Mouse (Mus musculus): ENCODE results near the gene Pttg1.

- no peak for TF ChIP-seq GATA1 (IDR thresholded peaks at IDR 0.05; ENCODE audit: low read length)
- TF ChIP-seq TAL1 (IDR thresholded peaks at IDR 0.05; ENCODE audit: low read length): no peak
Measured at GRCm38 (mm10) chr11:43385055-43385649, 40.9 kb downstream of the Pttg1 start.

Measured in erythroblast, embryonic 14.5 days (primary cell).